In the genomic region with DNA sequence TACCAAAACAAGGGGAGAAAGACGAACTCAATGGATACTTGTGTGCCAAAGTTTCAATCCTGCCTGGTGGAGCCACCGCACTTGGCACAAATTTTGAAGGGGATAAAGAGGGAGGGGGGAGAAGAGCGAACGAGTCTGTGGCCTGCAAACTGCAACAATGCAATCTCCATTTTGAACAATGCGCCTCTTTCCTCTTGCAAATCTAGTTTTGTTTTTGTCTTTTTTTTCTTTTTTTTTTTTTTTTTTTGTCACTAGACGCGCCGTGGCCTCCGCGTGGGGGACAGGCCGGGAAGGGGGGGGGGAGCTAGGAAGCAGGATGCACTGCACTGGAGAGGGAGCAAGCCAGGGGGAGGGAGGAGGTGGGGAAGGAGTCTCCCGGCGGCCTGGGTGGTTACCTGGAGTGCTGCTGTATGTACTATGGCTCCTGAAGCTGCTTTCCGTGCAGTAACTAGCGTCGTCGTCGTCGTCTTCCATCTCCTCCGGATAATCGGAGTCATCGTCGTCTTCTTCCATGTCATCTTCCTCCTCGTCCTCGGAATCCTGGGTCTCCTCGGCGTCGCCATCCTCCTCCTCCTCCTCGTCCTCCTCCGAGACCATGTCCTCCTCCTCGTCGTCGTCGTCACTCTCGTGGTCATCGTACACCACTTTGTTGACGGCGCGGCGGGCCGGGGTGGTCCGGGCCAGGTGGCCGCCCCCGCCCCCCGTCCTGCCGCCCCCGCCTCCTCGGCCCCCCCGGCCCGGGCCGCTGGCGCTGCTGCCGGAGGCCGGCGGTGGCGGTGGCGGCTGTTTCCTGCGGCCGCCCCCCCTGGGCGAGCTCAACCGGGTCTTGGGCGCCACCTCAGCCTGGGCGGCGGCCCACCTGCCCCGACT, we compare ENCODE assay signal across 8 mouse cellular contexts. TPM values are rescaled to one million over a fixed set of nuclear protein-coding genes. Genes with fewer than 3 reads are reported as not detected.
A peak's percentile ranks its signal among the peaks of the same experiment; 100 is the strongest.
DNase-seq lines count a peak whose midpoint lies in the region; ATAC-seq and TF ChIP-seq lines count a peak whose summit lies in the region.

No protein-coding gene starts in this region.

- H3K9ac ChIP-seq in ES-Bruce4 (ENCODE audit: low read depth, poor library complexity, severe bottlenecking) = peak overlapping the region; percentile 100
- H3K9ac ChIP-seq in forebrain, embryonic 13.5 days = peak overlapping the region; percentile 96
- peak overlapping the region; percentile 96 for H3K9ac ChIP-seq in lung, embryonic 16.5 days (ENCODE audit: low read length)

- TF ChIP-seq EP300 in ES-Bruce4 (IDR thresholded peaks at IDR 0.05; ENCODE audit: insufficient read depth, low read depth, low read length) = no peak

- no peaks in the 10 kb centered on the region for H3K9me3 ChIP-seq in ES-Bruce4 (replicated peaks; ENCODE audit: control insufficient read depth, insufficient read depth, low read length, poor library complexity, severe bottlenecking)
- no peaks in the 10 kb centered on the region for H3K9me3 ChIP-seq in forebrain, embryonic 13.5 days (replicated peaks)
- no peaks in the 10 kb centered on the region for H3K9me3 ChIP-seq in lung, embryonic 16.5 days (ENCODE audit: control insufficient read depth, low read length)

- no peaks in the 10 kb centered on the region for H3K36me3 ChIP-seq in ES-Bruce4 (ENCODE audit: control insufficient read depth, insufficient read depth, low read length, poor library complexity, severe bottlenecking)
- no peaks in the 10 kb centered on the region for H3K36me3 ChIP-seq in forebrain, embryonic 13.5 days (ENCODE audit: poor library complexity, severe bottlenecking)
- no peaks in the 10 kb centered on the region for H3K36me3 ChIP-seq in lung, embryonic 16.5 days (ENCODE audit: control insufficient read depth, insufficient read depth, low read length)

- no peak for TF ChIP-seq POLR2A in ES-Bruce4 (IDR thresholded peaks at IDR 0.05; ENCODE audit: insufficient read depth, low read length)

- no peaks in the 10 kb centered on the region for H3K4me1 ChIP-seq in ES-Bruce4 (ENCODE audit: control insufficient read depth, insufficient read depth, low read length)
- peaks cover 36% of the 10 kb centered on the region for H3K4me1 ChIP-seq in forebrain, embryonic 13.5 days
- peaks cover 11% of the 10 kb centered on the region for H3K4me1 ChIP-seq in lung, embryonic 16.5 days (replicated peaks; ENCODE audit: control insufficient read depth, insufficient read depth, low read length)

- H3K27me3 ChIP-seq in ES-Bruce4 (ENCODE audit: control insufficient read depth, insufficient read depth, low read length, poor library complexity, severe bottlenecking) = no peaks in the 10 kb centered on the region
- H3K27me3 ChIP-seq in forebrain, embryonic 13.5 days = no peaks in the 10 kb centered on the region
- H3K27me3 ChIP-seq in lung, embryonic 16.5 days (ENCODE audit: control insufficient read depth, insufficient read depth, low read depth, low read length) = no peaks in the 10 kb centered on the region

- H3K27ac ChIP-seq in ES-Bruce4 (ENCODE audit: insufficient read depth, low read length) = peak overlapping the region; percentile 94
- peak overlapping the region; percentile 97 for H3K27ac ChIP-seq in forebrain, embryonic 13.5 days
- peak overlapping the region; percentile 96 for H3K27ac ChIP-seq in layer of hippocampus, adult 2 months
- peak overlapping the region; percentile 97 for H3K27ac ChIP-seq in lung, embryonic 16.5 days (ENCODE audit: low read length)

- 0% methylated on average over 42 of the region's 65 CpGs for WGBS in forebrain, embryonic 13.5 days
- under 1% methylated on average over 47 of the region's 65 CpGs for WGBS in lung, embryonic 16.5 days

- intact Hi-C loops in heart, postnatal 10 days (cut with DNase I) = loop anchor here (5.0 kb wide), 1 partner anchor 134 kb away; a partner anchor contains a TSS

- DNase-seq in heart, postnatal 10 days = peak; percentile 70 to 75
- DNase-seq in layer of hippocampus, adult 2 months (ENCODE audit: low spot score in 2 of 2) = peak; percentile 30 to 46
- peak; percentile 47 for DNase-seq in ovary, adult 18-20 months (ENCODE audit: low spot score)
- peak; percentile 69 for DNase-seq in thymus, postnatal 0 days (ENCODE audit: low spot score)

- H3K4me3 ChIP-seq in ES-Bruce4 (ENCODE audit: low read depth, low read length) = peak overlapping the region; percentile 100
- H3K4me3 ChIP-seq in forebrain, embryonic 13.5 days = peak overlapping the region; percentile 85
- H3K4me3 ChIP-seq in layer of hippocampus, adult 2 months = peak overlapping the region; percentile 89
- H3K4me3 ChIP-seq in lung, embryonic 16.5 days (ENCODE audit: low read length) = peak overlapping the region; percentile 67

- H3K4me2 ChIP-seq in forebrain, embryonic 13.5 days = peak overlapping the region; percentile 75
- H3K4me2 ChIP-seq in lung, embryonic 16.5 days (ENCODE audit: low read depth, low read length) = peak overlapping the region; percentile 66

- peak; percentile 61; the same call in 1 of the 2 replicates for ATAC-seq in cerebellum, adult (ENCODE audit: insufficient number of reproducible peaks, low FRiP score, low TSS enrichment)
- peak; percentile 48 for ATAC-seq in forebrain, embryonic 13.5 days
- peak; percentile 79 for ATAC-seq in lung, embryonic 16.5 days (ENCODE audit: low read depth)

- no peak for TF ChIP-seq CTCF in ES-Bruce4 (IDR thresholded peaks at IDR 0.05; ENCODE audit: low read depth, low read length)
- no peak for TF ChIP-seq CTCF in layer of hippocampus, adult 2 months (conservative IDR thresholded peaks at IDR 0.05)

RNA-seq across cellular contexts. Expression of a gene that starts 0.8 kb away (rescaled TPM):
- polyA plus RNA-seq in ES-Bruce4 (2011; ENCODE audit: insufficient read depth, insufficient read length, low read depth, missing spikeins) = 101 and 108 TPM in 2 replicates
- 42.7 and 45.5 TPM in 2 replicates for polyA plus RNA-seq in forebrain, embryonic 13.5 days (2015; fragmentation: Nextera tagmentation; extraction: Ambion mirVana)
- total RNA-seq in heart, postnatal 10 days (2021) = 10 to 100 TPM; 35.5 to 40.9 TPM
- total RNA-seq in layer of hippocampus, adult 2 months (2021) = 10 to 100 TPM; 69.3 to 76.2 TPM
- 28.2 and 29.9 TPM in 2 replicates for polyA plus RNA-seq in lung, embryonic 16.5 days (2015; fragmentation: Nextera tagmentation; extraction: Ambion mirVana)
- 35.3 and 54.9 TPM in 2 replicates for polyA plus RNA-seq in thymus, postnatal 0 days (2015; fragmentation: Nextera tagmentation; extraction: Ambion mirVana)

RNA-seq across cellular contexts. Expression of a gene that starts 58.1 kb away (rescaled TPM):
- 93.5 and 93.7 TPM in 2 replicates for polyA plus RNA-seq in ES-Bruce4 (2011; ENCODE audit: insufficient read depth, insufficient read length, low read depth, missing spikeins)
- 55.6 and 63.5 TPM in 2 replicates for polyA plus RNA-seq in forebrain, embryonic 13.5 days (2015; fragmentation: Nextera tagmentation; extraction: Ambion mirVana)
- 10 to 100 TPM; 21.7 to 24.9 TPM for total RNA-seq in heart, postnatal 10 days (2021)
- 10 to 100 TPM; 25.9 to 26.4 TPM for total RNA-seq in layer of hippocampus, adult 2 months (2021)
- 47.1 and 49.4 TPM in 2 replicates for polyA plus RNA-seq in lung, embryonic 16.5 days (2015; fragmentation: Nextera tagmentation; extraction: Ambion mirVana)
- polyA plus RNA-seq in thymus, postnatal 0 days (2015; fragmentation: Nextera tagmentation; extraction: Ambion mirVana) = 41.5 and 46.1 TPM in 2 replicates

Comparison
In these comparisons a context has a peak if more than half of its experiments do, and no peak if none do; other contexts are left out.
1. Peak in every context shown above with its lines: DNase-seq, ATAC-seq, H3K4me3 ChIP-seq and H3K27ac ChIP-seq.